Mouse (Mus musculus): ENCODE measurements around the gene Apol10a. TPM values are rescaled to one million over a fixed set of nuclear protein-coding genes. Genes with fewer than 3 reads are reported as not detected.
"Not testable (repeated sequence)": the region's sequence is repeated elsewhere in the genome, so short reads cannot be mapped to it uniquely, and the experiment has no call there.

The Apol10a gene
- not detected in 2 replicates for polyA plus RNA-seq (2015; fragmentation: Nextera tagmentation; extraction: Ambion mirVana)

GRCm38 (mm10) chr15:77476693-77477092 is at the start of gene Apol10a:
TSS of gene Apol10a (plus strand) at chr15:77477047.
- not testable (repeated sequence) for H3K9ac ChIP-seq; H3K27ac ChIP-seq; H3K27me3 ChIP-seq; H3K4me2 ChIP-seq; H3K36me3 ChIP-seq; H3K4me1 ChIP-seq (replicated peaks); H3K9me3 ChIP-seq (replicated peaks); H3K4me3 ChIP-seq; ATAC-seq (replicated peaks; ENCODE audit: insufficient number of reproducible peaks, insufficient read depth, low FRiP score, low read depth)
- 54% methylated on average over 2 of the region's 2 CpGs for WGBS

- H3K36me3 ChIP-seq; H3K27me3 ChIP-seq; H3K4me2 ChIP-seq; H3K9ac ChIP-seq; H3K4me3 ChIP-seq; H3K4me1 ChIP-seq (replicated peaks); ATAC-seq (replicated peaks; ENCODE audit: insufficient number of reproducible peaks, insufficient read depth, low FRiP score, low read depth); H3K27ac ChIP-seq; H3K9me3 ChIP-seq (replicated peaks): not testable (repeated sequence)
- 30% methylated on average over 9 of the region's 10 CpGs for WGBS
Observed at GRCm38 (mm10) chr15:77428690-77429448, 48.0 kb upstream of the Apol10a start.

- H3K9ac ChIP-seq; H3K4me3 ChIP-seq; H3K36me3 ChIP-seq; H3K4me2 ChIP-seq; ATAC-seq (replicated peaks; ENCODE audit: insufficient number of reproducible peaks, insufficient read depth, low FRiP score, low read depth); H3K27me3 ChIP-seq; H3K9me3 ChIP-seq (replicated peaks); H3K4me1 ChIP-seq (replicated peaks); H3K27ac ChIP-seq: not testable (repeated sequence)
- 73% methylated on average over 8 of the region's 8 CpGs for WGBS
Observed at GRCm38 (mm10) chr15:77444746-77445145, 32.1 kb upstream of the Apol10a start.

- not testable (repeated sequence) for H3K4me3 ChIP-seq; H3K4me1 ChIP-seq (replicated peaks); ATAC-seq (replicated peaks; ENCODE audit: insufficient number of reproducible peaks, insufficient read depth, low FRiP score, low read depth); H3K36me3 ChIP-seq; H3K27ac ChIP-seq; H3K4me2 ChIP-seq; H3K27me3 ChIP-seq; H3K9me3 ChIP-seq (replicated peaks); H3K9ac ChIP-seq
- 88% methylated on average over 1 of the region's 1 CpGs for WGBS
Observed at GRCm38 (mm10) chr15:77445668-77446067, 31.2 kb upstream of the Apol10a start.

- not testable (repeated sequence) for H3K27ac ChIP-seq; H3K4me3 ChIP-seq; H3K9me3 ChIP-seq (replicated peaks); H3K27me3 ChIP-seq; H3K4me1 ChIP-seq (replicated peaks); ATAC-seq (replicated peaks; ENCODE audit: insufficient number of reproducible peaks, insufficient read depth, low FRiP score, low read depth); H3K36me3 ChIP-seq; H3K9ac ChIP-seq; H3K4me2 ChIP-seq
- 80% methylated on average over 2 of the region's 2 CpGs for WGBS
Observed at GRCm38 (mm10) chr15:77447392-77447791, 29.5 kb upstream of the Apol10a start, which contains the start of gene Apol7b. TSS of gene Apol7b (minus strand) at chr15:77447492.

GRCm38 (mm10) chr15:77449927-77450326 is 26.9 kb upstream of the Apol10a start:
- H3K4me2 ChIP-seq; H3K9ac ChIP-seq; H3K27me3 ChIP-seq; H3K36me3 ChIP-seq; H3K9me3 ChIP-seq (replicated peaks); H3K27ac ChIP-seq; H3K4me1 ChIP-seq (replicated peaks); H3K4me3 ChIP-seq; ATAC-seq (replicated peaks; ENCODE audit: insufficient number of reproducible peaks, insufficient read depth, low FRiP score, low read depth): not testable (repeated sequence)
- 50% methylated on average over 10 of the region's 10 CpGs for WGBS

GRCm38 (mm10) chr15:77474699-77475390 is 2.0 kb upstream of the Apol10a start:
- H3K4me2 ChIP-seq; H3K4me1 ChIP-seq (replicated peaks); H3K9ac ChIP-seq; H3K36me3 ChIP-seq; ATAC-seq (replicated peaks; ENCODE audit: insufficient number of reproducible peaks, insufficient read depth, low FRiP score, low read depth); H3K27me3 ChIP-seq; H3K9me3 ChIP-seq (replicated peaks); H3K4me3 ChIP-seq; H3K27ac ChIP-seq: not testable (repeated sequence)
- WGBS, result 68% methylated on average over 7 of the region's 7 CpGs

GRCm38 (mm10) chr15:77482140-77482794 is 5.4 kb downstream of the Apol10a start:
- H3K4me3 ChIP-seq, result no peak overlapping the region
- 66% methylated on average over 4 of the region's 4 CpGs for WGBS
- no peak overlapping the region for H3K4me2 ChIP-seq
- H3K4me1 ChIP-seq (replicated peaks), result no peaks in the 10 kb centered on the region
- H3K27ac ChIP-seq, result no peak overlapping the region
- no peak overlapping the region for H3K9ac ChIP-seq
- H3K27me3 ChIP-seq, result no peaks in the 10 kb centered on the region
- ATAC-seq (replicated peaks; ENCODE audit: insufficient number of reproducible peaks, insufficient read depth, low FRiP score, low read depth), result no peak
- H3K36me3 ChIP-seq, result no peaks in the 10 kb centered on the region
- no peaks in the 10 kb centered on the region for H3K9me3 ChIP-seq (replicated peaks)

- H3K27me3 ChIP-seq; H3K4me3 ChIP-seq; H3K4me2 ChIP-seq; H3K36me3 ChIP-seq; H3K27ac ChIP-seq; H3K4me1 ChIP-seq (replicated peaks); ATAC-seq (replicated peaks; ENCODE audit: insufficient number of reproducible peaks, insufficient read depth, low FRiP score, low read depth); H3K9me3 ChIP-seq (replicated peaks); H3K9ac ChIP-seq: not testable (repeated sequence)
- no CpG with 5 or more reads among the region's 1 CpGs for WGBS
Observed at GRCm38 (mm10) chr15:77493181-77493580, 16.3 kb downstream of the Apol10a start.

- not testable (repeated sequence) for H3K4me3 ChIP-seq; H3K9ac ChIP-seq; H3K9me3 ChIP-seq (replicated peaks); ATAC-seq (replicated peaks; ENCODE audit: insufficient number of reproducible peaks, insufficient read depth, low FRiP score, low read depth); H3K27me3 ChIP-seq; H3K36me3 ChIP-seq; H3K4me2 ChIP-seq; H3K27ac ChIP-seq; H3K4me1 ChIP-seq (replicated peaks)
- WGBS, result 48% methylated on average over 1 of the region's 1 CpGs
Observed at GRCm38 (mm10) chr15:77494694-77495093, 17.8 kb downstream of the Apol10a start.

- H3K4me1 ChIP-seq (replicated peaks); H3K9me3 ChIP-seq (replicated peaks); H3K4me2 ChIP-seq; H3K9ac ChIP-seq; H3K36me3 ChIP-seq; H3K4me3 ChIP-seq; ATAC-seq (replicated peaks; ENCODE audit: insufficient number of reproducible peaks, insufficient read depth, low FRiP score, low read depth); H3K27me3 ChIP-seq; H3K27ac ChIP-seq: not testable (repeated sequence)
Observed at GRCm38 (mm10) chr15:77507966-77508365, 31.1 kb downstream of the Apol10a start, which contains the start of gene Apol11a. TSS of gene Apol11a (plus strand) at chr15:77508271.

Measured in heart, embryonic 15.5 days (tissue).